Mouse (Mus musculus) CD4-positive helper T cell, adult 2 months (primary cell): ENCODE data around the gene Odam.

Source experiments
- DNase-seq: peaks from one replicate; pipeline ENCODE4 v3.0.0-alpha.2; 2012; ENCODE audit warnings: low read depth, missing footprints, low spot score

The Odam gene

GRCm38 (mm10) chr5:87884729-87885128, at the start of gene Odam:
Gene Odam (plus strand): TSS chr5:87885029.
- no peak for DNase-seq

GRCm38 (mm10) chr5:87855136-87855716, 29.6 kb upstream of the Odam start:
- DNase-seq: no peak

GRCm38 (mm10) chr5:87870084-87870483, 14.7 kb upstream of the Odam start:
- DNase-seq: no peak

DNA sequence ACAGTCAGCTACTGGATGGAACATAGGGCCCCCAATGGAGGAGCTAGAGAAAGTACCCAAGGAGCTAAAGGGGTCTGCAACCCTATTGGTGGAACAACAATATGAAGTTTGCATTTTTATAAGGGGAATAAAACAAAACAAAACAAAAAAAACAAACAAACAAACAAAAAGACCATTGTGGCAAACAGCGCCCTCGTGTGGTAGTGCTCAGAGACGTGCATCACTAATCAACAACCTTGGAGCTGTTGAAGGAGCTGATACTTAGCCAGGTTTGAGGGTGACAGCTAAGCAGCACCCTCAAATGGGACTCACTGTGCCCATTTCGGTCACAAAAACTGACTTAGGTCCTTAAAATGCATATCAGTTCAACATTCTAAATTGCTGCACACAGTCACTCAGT, 13.4 kb upstream of the Odam start:
- DNase-seq: no peak

DNA sequence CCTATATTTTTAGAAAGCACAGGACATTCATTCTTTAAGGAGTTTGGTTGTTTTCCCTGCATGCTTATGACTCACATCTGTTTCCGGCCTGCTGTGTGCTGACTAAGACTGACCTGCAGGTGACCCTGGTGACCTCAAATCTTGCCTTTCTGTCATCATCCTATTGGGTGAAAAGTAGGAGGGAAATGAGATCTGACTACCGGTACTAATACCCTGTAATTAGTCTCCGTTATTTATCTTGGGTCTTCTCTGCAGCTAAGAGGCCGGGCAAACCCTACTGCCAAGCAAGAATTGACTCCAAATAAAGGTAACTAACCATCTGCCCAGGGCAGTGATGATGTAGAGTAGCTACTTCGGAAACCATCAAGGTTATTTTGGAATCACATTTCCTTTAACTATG, 40.5 kb downstream of the Odam start, which contains the start of gene Csn3:
Gene Csn3 (plus strand): TSS at position 208 of the 400 bp plus-strand sequence.
- no peak for DNase-seq

DNA sequence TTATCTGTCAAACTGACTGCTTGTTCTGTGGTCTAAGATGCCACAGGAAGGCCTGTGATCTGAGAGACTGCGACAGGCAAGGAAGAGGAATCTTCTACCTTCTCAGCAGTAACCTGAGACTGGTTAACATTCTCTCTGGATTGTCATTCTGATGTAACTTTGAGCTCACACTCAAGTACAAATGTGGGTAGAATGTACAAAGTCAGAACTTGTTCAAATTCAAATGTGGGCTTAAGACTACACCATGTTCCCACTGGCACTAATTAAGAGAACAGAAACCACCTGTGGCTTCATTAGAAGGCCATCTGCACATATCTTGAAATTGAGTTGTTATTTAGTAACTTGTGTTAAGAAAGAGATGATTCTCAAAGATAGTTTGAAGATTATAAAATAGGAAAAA, 46.8 kb downstream of the Odam start:
- DNase-seq: no peak

DNA sequence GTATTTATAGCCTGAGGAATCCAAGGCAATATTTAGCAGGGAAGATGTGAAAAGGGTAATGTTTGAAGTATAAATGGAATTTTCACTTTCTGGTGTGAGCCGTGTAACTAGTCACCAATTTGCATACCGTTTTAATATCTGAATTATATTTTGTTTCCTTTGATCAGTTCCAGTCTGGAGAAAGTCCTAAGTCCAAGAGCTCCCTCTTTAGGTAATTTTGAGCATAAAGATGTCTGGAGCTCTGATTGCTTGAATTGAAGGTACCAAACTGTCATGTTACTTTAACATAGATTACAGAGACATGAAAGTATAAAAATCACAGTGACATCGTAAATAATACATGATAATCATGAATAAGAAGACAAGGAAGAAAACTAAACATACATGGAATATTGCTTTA, 55.9 kb downstream of the Odam start:
- no peak for DNase-seq

GRCm38 (mm10) chr5:87942515-87942914, 57.7 kb downstream of the Odam start:
- no peak for DNase-seq
